Mouse (Mus musculus) thymus, postnatal 14 days (tissue): ENCODE data around the gene Dnah14.

ENCODE experiments used
- DNase-seq: peaks from one replicate; pipeline ENCODE4 v3.0.0; 2021

Dnah14 gene

GRCm38 (mm10) chr1:181856329-181856728 is 280.0 kb downstream of the Dnah14 start:
- no peak for DNase-seq

- DNase-seq, result peak; percentile 93
Observed at GRCm38 (mm10) chr1:181860659-181861058, 284.3 kb downstream of the Dnah14 start.

- DNase-seq, result no peak
Observed at GRCm38 (mm10) chr1:181861181-181861902, 285.0 kb downstream of the Dnah14 start.

GRCm38 (mm10) chr1:181862676-181863374 is 286.5 kb downstream of the Dnah14 start:
- no peak for DNase-seq

- peak; percentile 68 for DNase-seq
Observed at GRCm38 (mm10) chr1:181863431-181863830, 287.1 kb downstream of the Dnah14 start.
